Mouse (Mus musculus): ENCODE data around the gene Tmem221.
A peak's percentile ranks its signal among the peaks of the same experiment; 100 is the strongest.

Tmem221 gene

DNA sequence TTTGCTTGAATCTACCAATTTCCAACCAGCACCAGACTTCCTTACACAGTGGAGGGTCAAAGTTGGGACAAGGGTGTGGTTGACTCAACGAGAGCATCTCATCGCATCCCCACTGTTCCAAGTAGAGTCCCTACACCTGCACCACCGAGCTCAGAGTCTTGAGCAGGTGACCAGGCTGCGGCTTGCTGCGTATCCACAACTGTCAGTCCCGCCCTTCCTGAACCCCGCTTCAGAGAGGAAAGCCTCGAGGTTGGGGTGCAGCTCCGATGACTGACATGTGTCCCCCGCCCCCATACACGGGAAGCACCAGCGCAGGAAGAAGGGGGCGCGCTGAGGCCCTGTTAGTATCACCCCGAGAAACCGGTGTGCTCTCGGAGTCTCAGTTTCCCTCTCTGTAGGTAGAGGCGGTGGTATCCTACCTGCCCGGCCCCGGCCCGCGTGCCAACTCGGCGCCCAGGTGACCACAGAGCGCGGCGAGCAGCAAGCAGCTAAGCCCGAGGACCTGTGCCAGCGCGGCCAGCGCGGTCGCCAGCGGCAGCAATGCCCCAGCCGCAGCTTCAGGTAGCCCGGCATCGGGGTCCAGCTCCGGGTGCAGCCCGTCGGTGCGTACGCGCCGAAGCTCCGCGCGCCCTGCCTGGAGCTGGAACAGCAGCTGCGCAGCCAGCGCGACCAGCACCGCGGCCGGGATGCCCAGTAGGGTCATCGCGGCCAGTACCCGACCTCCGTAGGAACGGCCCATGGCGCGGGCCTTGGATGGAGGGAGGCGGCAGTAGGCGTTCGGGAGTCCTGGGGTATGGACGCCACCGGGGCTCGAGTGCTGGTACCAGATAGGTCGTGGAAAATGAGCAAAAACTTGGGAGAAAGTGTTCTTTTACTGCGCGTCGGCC is at the start of gene Tmem221:
TSS of gene Tmem221 (minus strand) at position 801 of the 887 bp plus-strand sequence.
- DNase-seq (ENCODE audit: low spot score), result no peak

DNA sequence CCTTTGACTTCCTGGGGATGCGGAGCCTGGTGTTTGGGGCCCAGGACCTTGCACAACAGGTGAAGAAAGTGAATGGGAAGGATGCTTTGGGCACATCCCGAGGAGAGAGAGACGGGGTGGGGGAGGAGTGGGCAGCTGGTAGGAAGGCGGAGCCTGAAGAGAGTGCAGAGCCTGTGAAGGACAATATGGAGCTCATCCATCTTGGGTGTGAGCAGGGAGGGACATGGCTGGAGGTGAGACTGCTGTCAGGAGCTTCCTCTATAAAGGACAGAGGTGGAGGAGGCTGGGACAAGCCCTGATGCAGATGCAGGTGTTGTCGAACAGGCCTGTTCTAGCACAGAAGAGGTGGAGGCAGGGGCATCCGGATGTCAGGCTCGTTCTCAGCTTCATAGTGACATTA is 45.4 kb upstream of the Tmem221 start:
- DNase-seq (ENCODE audit: low spot score), result no peak

DNA sequence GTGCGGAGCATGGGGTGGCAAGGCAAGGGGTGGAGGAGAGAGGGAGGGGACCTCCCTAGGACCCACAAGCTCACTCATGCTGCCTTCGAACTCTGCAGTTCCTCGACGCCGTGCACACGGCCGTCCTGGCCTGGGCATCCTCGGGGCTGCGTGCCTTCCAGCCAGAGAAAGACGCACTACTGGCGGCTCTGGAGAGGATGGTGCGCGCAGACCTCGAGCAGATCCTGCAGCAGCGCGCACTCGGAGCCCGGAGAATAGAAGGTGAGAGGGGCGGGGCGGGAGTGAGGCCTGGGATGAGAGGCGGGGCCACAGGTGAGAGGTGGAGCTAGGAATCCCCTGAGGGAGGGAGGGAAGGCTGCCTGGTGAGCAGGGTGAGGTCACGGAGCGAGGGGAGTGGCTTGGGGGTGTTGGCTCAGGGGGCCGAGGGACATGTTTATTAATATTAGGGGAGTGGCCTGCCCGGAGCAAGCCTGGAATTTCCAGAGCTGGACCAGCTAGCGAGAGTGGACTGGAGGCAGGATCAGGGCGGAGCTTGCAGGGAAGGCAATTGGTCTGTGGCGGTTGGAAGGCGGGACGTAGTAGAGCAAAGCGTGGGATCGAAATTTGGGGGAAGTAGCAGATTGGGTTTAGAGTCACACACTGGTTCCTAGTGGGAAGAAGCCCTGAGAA is 44.1 kb upstream of the Tmem221 start:
- peak; percentile 61 for DNase-seq (ENCODE audit: low spot score)

DNA sequence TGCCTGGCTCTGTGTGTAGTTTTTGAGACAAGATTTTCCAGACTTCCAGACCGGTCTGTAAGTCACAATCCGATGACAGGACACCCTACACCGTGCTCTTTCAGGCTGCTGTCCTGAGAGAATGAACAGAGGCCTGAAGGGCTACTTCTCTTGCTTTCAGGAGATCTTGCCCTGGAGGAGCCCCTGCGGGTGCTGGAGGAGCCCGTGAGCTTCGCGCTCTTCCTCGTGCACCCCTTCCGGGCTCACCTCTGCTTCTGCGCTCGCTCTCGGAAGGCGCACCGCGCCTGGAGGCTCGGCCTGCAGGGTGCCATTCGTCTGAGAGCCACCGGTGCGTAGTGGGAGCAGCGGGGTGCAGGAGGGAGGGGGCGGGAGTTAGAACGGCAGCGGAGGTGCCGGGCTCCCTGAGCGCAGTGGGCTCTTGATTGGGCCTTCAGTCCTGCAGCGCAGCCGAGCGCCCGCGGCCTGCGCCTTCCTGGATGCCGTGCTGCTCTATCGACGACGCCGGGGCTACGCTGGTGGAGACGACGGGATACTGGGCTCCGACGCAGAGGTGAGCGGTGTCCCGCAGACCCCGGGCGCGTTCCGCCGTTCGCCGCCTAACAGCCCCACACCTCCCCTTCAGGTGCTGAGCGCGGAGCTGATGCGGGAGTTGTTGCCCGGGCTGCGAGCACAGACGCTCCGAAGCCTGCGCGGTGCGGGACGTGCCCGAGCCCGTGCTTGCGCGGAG is 43.4 kb upstream of the Tmem221 start:
- DNase-seq (ENCODE audit: low spot score), result no peak

DNA sequence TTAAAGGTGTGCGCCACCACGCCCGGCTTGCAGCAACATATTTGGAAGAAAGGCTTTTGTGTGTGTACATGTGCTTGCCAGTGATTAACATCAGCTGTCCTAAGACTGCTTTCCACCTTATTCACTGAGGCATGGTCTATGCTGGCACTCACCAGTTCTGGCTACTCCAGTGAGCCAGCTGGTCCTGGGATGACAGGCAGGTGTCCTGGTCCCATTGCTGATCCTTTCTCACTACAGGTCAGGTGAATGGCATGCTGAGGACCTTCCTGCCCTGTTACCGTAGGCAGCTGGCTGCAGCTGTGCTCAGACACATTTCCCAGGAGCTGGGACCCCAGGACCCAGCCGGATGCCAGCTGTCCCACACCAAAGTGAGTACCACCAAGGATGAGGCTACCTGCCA is 40.2 kb upstream of the Tmem221 start:
- DNase-seq (ENCODE audit: low spot score), result no peak

DNA sequence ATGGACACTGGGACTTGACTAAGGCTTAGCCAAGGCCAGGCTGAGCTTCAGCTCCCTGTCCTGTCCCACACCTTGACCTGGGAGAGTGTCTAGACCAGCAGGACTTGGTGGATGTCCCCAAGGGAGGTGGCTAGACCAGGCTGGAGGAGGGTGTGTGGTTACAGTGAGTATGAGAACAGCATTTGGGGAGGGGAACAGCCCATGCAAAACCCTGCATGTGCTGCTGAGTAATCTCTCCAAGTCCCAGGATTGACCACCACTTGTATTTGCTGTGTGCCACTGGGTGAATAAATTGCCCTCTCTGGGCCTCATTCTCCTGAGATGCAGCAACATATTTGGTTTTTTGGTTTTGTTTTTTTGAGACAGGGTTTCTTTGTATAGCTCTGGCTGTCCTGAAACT is 39.7 kb upstream of the Tmem221 start:
- no peak for DNase-seq (ENCODE audit: low spot score)

DNA sequence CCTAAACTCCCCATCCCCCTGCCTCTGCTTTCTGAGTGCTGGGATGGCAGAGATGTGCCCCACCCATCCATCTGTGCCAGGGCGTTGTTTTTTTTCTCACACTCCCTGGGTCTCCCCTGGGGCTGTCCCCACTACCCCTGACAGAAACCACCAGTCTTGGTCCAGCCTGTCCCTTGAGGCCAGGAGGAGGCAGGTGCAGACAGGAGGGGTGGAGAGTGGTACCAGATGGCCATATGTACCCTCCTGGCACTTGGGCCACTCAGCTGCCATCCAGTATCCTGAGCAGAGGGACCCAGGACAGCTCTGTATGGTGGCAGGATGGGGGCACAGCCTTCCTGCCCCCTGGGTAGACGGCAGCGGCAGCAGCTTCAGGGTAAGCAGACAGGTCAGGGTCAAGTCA is 38.8 kb upstream of the Tmem221 start, which contains the start of gene Fam129c:
TSS of gene Fam129c (plus strand) at position 198 of the 400 bp plus-strand sequence.
- DNase-seq (ENCODE audit: low spot score), result no peak

DNA sequence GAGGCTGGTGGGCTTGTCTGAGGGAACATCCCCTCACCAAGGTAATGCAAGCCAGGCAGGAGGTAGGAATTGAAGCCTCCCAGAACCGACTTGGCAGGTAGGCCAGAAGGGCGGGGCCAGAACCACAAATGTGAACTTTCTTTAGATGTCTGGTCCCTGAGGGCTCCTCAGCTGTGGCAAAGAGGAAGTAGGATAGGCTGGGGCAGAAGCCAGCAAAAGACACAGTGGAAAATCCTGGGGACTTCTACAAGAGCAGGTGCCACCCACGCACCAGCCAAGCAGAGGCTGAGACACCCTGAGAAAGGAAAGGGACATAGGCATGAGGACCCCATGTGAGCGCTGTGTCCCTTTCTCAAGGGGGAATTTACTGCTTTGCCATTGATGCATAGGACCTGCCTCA is 38.1 kb upstream of the Tmem221 start:
- DNase-seq (ENCODE audit: low spot score), result no peak

DNA sequence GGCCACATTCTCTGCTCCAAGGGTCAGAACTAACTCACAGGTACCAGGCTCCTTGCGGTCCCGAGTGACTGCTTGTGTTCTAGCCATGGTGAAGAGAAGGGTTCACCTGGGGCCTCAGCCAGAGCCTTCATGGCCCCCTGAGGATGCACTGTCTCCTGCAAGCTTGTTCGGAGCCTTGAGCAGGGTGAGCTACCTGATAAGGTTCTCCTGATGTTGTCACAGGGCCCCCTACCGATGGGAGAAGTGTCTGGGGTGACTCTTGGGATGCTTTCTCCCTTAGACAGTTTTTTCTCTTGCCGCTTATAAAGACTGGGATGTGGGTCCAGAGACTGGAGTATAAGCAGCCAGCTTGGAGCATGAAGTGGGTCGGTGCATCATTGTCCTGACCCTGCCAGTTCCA is 37.7 kb upstream of the Tmem221 start:
- no peak for DNase-seq (ENCODE audit: low spot score)

DNA sequence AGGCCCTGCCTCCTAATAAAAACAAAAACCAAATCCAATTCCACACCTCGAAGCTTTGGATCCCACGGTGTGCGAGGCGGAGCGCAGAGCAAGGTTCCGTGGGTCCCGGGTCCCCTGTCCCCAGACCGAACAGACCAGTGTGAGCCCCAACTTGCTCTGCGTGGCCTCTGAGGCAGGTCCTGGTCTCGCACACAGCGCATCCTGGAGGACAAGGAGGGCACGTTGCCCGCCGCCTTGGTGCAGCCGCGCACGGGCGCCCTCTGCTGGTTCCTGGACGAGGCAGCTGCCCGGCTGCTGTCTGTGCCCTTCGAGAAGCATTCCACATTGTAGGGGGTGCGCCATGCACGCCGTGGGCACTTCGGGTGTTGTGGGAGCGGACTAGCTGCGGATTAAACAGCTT is 37.2 kb upstream of the Tmem221 start:
- peak; percentile 89 for DNase-seq (ENCODE audit: low spot score)

DNA sequence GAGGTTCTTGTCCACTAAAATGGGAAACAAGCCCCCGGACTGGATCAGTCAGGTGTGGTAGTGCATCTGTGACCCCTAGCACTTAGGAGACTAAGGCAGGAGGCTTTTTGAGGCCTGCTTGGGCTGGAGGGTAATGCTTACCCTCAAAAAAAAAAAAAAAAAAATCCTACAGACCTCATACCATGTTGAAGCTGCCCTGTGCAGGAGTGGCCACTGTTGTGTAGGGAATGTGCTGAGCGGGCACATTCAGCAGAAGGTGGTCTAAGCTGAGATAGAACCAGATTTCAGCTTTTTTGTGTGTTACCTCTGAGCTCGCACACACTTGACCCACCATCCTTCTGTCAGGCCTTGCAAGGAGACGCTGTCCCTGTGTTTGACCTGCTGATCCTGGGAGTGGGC is 35.7 kb upstream of the Tmem221 start:
- DNase-seq (ENCODE audit: low spot score), result no peak

DNA sequence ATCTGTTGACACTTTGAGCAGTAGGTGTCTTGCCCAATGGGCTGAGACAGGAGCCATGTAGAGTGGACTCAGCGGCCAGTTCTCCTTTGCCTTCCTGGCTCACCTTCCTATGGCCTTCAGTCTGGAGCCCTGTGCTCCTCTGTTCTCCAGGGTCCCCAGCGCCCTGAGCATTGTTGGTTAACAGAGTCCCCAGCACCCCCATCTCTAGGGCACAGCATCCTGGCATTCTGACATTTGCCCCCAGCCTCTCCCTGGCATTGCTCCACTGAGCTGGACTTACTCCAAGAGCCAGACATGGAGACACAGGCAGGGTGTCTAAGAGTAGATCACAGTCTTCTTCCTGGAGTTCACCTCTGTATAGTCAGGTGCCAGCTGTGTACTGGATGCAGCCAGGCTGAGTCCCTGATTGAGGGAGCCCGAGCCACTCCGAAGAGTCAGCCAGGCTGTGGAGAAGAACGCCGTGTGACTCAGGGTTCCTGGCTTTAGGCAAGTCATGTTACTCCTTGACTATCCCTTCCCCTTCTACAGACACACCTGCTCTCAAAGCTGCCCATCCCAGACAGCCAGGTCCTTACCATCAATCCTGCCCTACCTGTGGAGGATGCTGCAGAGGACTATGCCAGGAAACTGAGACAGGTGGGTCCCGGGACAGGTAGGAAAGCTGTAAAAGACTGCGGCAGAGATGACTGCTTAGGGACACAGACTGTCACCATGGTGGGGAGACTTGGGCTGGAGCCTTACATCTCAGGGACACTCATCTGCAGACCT is 35.1 kb upstream of the Tmem221 start:
- no peak for DNase-seq (ENCODE audit: low spot score)

DNA sequence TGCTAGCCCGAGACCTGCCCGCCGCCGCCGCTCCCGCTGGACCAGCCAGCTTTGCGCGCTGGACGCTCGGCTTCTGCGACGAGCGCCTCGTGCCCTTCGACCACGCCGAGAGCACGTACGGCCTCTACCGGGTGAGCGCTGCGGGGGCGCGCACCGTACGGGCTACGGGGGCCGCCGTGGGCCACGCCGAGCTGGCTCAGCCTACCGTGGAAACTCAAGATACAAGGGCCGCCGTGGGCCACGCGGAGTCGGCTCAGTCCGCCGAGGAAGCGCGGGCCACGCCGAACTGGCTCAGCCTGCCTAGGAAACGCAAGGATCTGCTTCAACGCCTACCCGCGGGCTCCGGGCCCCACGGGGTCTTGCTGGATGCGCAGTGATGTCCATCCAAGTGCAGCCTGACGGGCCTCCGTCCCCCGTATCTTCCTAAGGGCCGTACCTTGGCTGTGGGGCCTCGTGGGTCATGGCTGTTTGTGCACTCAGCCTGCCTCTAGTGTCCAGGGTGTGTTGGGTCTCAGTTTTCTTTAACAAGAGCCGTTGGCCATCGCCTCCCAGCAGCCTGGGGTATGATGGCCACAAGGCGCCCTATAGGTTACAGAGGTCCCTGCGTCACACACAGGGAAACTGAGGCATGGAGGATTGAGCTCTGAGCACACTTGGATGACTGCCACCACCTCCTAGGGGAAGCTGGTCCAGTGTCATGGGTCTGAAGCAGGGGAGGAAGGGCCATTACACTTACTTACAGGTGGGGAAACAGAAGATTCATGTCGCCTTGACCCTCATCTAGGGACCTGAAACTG is 33.9 kb upstream of the Tmem221 start:
- peak; percentile 69 for DNase-seq (ENCODE audit: low spot score)

DNA sequence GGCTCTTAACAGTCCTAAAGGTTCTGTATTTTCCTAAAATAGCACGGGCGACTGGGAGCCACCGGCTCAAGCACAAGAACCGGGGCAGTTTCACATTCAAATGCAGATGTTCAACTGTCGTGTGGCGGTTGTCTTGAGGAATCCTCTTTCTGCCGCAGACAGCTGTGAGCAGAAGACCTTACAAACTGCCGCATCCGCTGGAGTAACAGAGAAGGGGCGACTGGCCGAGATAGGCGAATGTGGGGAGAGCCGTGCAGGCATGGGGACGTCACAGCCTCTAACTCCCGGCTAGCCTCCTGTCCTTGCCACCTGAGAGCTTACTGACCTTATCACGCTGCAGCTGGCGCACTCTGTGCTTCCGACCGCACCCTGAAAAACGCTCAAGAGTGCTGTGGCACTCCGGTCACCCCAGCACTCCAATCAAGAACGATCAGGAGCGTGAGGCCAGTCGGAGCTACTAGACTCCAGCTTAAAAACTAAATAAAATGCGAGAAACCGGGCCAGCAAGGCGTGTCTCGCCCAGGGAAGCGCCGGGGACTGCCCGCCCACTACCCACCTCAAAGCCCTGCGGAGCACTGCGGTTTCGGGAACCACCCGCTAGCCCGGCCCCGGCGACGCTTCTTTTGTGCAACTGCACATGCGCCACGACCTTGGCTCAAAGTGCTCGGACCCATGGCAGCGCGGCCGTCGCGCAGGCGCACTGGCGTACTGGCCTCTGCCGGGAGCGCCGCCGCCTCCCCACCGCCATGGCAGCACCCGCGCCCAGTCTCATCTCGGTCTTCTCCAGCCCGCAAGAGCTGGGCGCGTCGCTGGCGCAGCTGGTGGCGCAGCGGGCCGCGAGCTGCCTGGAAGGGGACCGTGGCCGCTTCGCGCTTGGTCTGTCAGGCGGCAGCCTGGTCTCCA is 33.1 kb upstream of the Tmem221 start, which contains the start of gene Pgls:
TSS of gene Pgls (plus strand) at position 706 of the 903 bp plus-strand sequence.
- peak; percentile 90 for DNase-seq (ENCODE audit: low spot score)

DNA sequence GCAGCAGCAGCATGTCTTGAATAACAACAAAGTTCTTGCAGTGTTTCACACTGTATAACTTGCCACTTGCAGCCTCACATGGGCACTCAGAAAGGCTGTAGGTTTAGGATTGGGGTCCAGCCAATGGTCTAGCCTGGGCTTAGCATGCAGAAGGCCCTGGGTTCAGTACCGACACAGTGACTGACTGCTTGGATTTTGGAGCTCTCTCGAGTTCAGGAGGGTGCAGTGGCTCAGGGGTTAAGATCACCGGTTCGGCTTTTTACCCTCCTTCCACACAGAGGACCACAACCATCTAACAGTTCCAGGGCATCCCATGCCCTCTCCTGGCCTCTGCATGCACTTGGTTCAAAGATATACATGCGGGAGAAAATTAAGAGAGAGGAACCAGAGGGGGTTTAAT is 32.3 kb upstream of the Tmem221 start:
- no peak for DNase-seq (ENCODE audit: low spot score)

DNA sequence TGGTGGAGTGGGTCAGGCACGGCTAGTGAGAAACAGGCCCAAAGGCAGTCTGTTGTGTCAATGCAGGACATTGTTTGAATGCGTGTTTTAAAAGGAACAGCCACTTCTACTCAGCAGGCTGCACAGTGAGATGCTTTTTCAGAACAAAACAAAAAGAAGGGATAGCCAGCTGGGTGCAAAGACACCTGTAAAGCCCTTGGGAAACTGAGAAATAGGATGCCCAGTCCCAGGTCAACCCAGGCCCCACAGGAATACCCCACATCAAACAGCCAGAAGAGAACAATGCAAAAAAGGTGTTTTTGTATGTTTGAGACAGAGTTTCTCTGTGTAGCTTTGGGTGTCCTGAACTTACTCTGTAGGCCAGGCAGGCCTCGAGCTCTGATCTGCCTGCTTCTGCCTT is 30.1 kb upstream of the Tmem221 start:
- DNase-seq (ENCODE audit: low spot score), result no peak

DNA sequence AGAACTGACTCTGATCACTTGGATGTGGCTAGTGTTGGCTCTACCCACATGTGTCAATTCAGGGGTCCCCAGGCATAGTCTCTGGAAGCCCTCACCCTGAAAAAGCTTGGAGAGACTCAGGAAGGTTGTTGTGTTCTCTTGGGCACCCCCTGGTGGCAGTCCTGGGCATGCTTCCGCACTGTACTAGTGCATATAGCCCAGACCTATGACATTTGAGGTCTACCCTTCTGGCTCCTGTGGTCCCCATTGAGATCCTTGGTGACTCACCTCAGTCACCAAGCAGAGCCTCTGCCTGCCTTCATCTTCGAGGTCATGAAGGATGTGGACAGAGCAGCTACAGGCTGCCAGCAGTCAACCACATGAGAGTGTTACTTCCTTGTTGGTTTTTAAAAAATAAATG is 28.2 kb upstream of the Tmem221 start:
- no peak for DNase-seq (ENCODE audit: low spot score)

DNA sequence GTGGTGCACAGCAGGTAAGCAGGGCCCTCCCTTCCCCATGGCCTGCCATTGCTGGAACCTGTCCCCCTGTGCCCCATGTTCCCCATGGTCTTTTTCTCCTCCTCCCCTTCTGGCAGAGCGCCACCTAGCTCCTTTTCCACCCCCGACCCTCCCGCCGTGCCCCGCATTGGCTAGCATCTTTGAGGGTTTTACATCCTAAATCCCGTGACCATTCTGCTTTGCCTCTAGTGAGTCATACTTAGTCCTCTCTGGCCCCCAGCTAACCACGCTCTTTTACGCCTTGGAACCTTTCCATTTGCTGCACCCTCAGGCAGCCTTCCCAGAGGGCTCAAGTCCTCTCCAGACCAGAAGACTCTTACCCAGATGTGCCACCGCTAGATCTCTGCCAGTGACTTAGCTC is 21.5 kb upstream of the Tmem221 start:
- DNase-seq (ENCODE audit: low spot score), result no peak

DNA sequence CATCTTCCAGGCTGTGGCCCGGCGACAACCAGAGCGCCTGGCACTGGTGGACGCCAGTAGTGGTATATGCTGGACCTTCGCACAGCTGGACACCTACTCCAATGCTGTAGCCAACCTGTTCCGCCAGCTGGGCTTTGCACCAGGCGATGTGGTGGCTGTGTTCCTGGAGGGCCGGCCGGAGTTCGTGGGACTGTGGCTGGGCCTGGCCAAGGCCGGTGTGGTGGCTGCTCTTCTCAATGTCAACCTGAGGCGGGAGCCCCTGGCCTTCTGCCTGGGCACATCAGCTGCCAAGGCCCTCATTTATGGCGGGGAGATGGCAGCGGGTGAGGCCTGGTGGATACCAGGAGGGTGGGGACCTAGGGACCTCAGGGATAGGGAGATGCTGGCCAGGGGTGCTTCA is 20.8 kb upstream of the Tmem221 start:
- no peak for DNase-seq (ENCODE audit: low spot score)

DNA sequence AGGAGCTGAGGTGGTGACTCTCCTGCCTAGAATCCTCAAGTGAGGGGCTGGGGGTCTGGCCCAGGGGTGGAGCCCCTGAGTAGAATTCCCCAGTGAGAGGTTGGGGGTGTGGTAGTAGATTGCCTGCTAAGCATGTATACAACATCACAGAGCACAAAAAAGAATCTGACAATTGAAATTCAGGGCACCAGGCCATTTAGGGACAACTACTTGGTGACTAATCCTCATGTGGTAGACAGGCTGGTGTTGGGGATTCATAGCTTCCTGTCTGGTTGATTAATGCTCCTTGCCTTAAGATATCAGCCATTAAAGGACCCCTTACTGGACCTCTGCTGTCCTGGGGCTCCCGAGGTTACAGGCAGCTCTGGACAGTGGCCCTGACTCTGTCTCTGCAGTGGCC is 20.3 kb upstream of the Tmem221 start:
- DNase-seq (ENCODE audit: low spot score), result no peak

All from ovary, postnatal 14 days (tissue).